Mouse (Mus musculus) cortical plate, adult 2 months (tissue): ENCODE results near the gene Serpinb11.

Source experiments
- CTCF ChIP-seq: fragments of 200-500 bp; IDR thresholded peaks from 2 replicates; pipeline ENCODE4 v1.5.1; 2011; ENCODE audit warnings: mild to moderate bottlenecking, control low read depth, low read length; ENCODE audit not compliant: insufficient read depth; ENCODE audit errors: extremely low read depth
- POLR2A ChIP-seq: fragments of 200-500 bp; IDR thresholded peaks from 2 replicates; pipeline ENCODE4 v1.6.1; 2011; ENCODE audit warnings: mild to moderate bottlenecking, low read length, control low read depth; ENCODE audit not compliant: insufficient read depth; ENCODE audit errors: extremely low read depth

- TF ChIP-seq POLR2A (no peak), CTCF (no peak)
Observed at GRCm38 (mm10) chr1:107368944-107369343, 7.9 kb downstream of the Serpinb11 start.
